Mouse (Mus musculus) thymus, adult 2 months (tissue): ENCODE measurements at regions not wholly inside any gene's neighbourhood (a gene's known extent, or its start where the extent isn't known, plus 50 kb on each side); places are given as distances from the start of the nearest gene placed in this dataset.

ENCODE experiments used
- CTCF ChIP-seq: fragments of 200-500 bp; IDR thresholded peaks from 2 replicates; pipeline ENCODE4 v1.5.1; 2012; ENCODE audit warnings: mild to moderate bottlenecking, control low read depth, low read length, moderate library complexity, borderline replicate concordance; ENCODE audit not compliant: control insufficient read depth, poor library complexity, insufficient read depth; ENCODE audit errors: extremely low read depth
- POLR2A ChIP-seq: fragments of 200-500 bp; IDR thresholded peaks from 2 replicates; pipeline ENCODE4 v1.6.1; 2012; ENCODE audit warnings: mild to moderate bottlenecking, low read length, control low read depth, moderate library complexity; ENCODE audit not compliant: control insufficient read depth, poor library complexity, insufficient read depth; ENCODE audit errors: extremely low read depth

DNA sequence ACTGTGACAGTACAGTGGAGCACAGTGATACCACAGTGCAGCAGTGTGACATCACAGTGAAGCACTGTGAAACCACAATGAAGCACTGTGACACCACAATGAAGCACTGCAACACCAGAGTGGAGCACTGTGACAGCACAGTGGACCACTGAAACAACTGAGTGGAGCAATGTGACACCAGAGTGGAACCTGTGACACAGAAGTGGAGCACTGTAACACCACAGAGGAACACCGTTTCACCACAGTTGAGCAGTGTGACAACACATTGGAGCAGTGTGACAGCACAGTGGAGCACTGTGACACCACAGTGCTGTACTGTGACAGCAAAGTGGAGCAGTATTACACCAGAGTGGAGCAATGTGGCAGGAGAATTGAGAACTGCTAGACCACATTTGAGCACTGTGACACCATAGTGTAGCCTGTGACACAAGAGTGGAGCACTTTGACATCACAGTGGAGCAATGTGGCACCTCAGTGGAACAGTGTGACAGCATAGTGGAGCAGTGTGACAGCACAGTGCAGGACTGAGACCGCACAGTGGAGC lies 107.5 kb upstream of the Vmn1r2 start:
- TF ChIP-seq CTCF (no peak), POLR2A (no peak)
